Mouse (Mus musculus) cortical plate, adult 2 months (tissue): Measurements from ENCODE around the gene Mgme1. TPM values are rescaled to one million over a fixed set of nuclear protein-coding genes. Genes with fewer than 3 reads are reported as not detected.

Source experiments
- H3K27ac ChIP-seq: fragments of 200-500 bp; 2 replicates; pipeline ENCODE4 v1.5.1; 2012; ENCODE audit warnings: low read length, control low read depth, inconsistent platforms; ENCODE audit not compliant: insufficient read depth
- H3K4me1 ChIP-seq: fragments of 200-500 bp; 2 replicates; pipeline ENCODE4 v1.6.1; 2011; ENCODE audit warnings: low read length; ENCODE audit not compliant: control insufficient read depth, insufficient read depth
- H3K4me3 ChIP-seq: fragments of 200-500 bp; 2 replicates; pipeline ENCODE4 v1.5.1; 2011; ENCODE audit warnings: mild to moderate bottlenecking, low read length, control low read depth; ENCODE audit not compliant: insufficient read depth
- CTCF ChIP-seq: fragments of 200-500 bp; IDR thresholded peaks from 2 replicates; pipeline ENCODE4 v1.5.1; 2011; ENCODE audit warnings: mild to moderate bottlenecking, control low read depth, low read length; ENCODE audit not compliant: insufficient read depth; ENCODE audit errors: extremely low read depth
- POLR2A ChIP-seq: fragments of 200-500 bp; IDR thresholded peaks from 2 replicates; pipeline ENCODE4 v1.6.1; 2011; ENCODE audit warnings: mild to moderate bottlenecking, low read length, control low read depth; ENCODE audit not compliant: insufficient read depth; ENCODE audit errors: extremely low read depth
- polyA plus RNA-seq: library from polyadenylated mRNA; depleted of rRNA; stranded (reverse); fragments of >200 nt; gene quantifications from 2 replicates; pipeline ENCODE4 v1.2.3, GENCODE M21; 2012; rRNA removed

Mgme1 gene
- polyA plus RNA-seq: 5.6 and 5.9 TPM in 2 replicates

GRCm38 (mm10) chr2:144270507-144271420, at the start of gene Mgme1, which contains the start of gene Snx5:
Gene Mgme1, plus strand, starts transcription at chr2:144270663.
Gene Snx5, minus strand, starts transcription at chr2:144270906.
- Histone ChIP-seq H3K27ac (peak within 1 kb of the TSS; percentile 99), H3K4me1 (0 out of 2 replicates have a peak, but pooled peaks cover 2% of the 10 kb centered on the region), H3K4me3 (peak within 1 kb of the TSS; percentile 72)
- TF ChIP-seq CTCF: no peak
- peak; percentile 53; the same call in 1 of the 2 replicates for TF ChIP-seq POLR2A

GRCm38 (mm10) chr2:144224351-144224750, 46.1 kb upstream of the Mgme1 start:
- H3K27ac ChIP-seq: no peak overlapping the region

DNA sequence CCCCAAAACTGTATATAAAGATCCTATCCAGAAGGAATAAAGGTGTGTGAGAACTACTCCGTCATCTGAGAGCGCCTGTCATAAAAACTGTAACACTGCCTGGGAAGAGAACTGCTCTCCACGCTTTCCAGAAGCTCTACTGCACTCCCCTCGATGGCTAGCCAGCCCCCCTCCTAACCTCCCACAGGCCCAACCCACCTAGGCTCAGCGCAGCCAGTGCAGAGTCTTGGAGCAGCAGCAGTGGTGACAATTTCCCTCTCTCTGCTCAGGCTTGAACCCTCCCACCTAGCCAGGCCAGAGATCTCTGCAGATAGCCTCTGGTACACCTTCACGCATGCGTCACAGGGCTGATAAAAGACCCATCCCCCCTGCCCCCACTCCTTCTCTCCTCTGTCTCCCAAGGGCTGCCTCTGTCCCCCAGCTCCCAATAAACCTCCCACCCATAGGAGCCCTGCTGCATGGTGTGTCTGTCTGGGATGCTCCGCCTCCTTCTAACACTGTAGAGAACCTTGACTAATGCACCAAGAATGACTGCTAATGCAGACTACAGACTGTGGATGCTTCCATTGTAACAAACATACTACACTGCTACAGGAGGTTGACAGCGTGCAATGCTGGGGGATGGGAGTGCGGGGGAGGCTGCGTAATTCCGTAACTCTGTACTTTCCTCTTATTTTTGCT, 43.4 kb upstream of the Mgme1 start:
- Histone ChIP-seq H3K27ac (no peak overlapping the region), H3K4me3 (no peak overlapping the region), H3K4me1 (no peaks in the 10 kb centered on the region)
- TF ChIP-seq CTCF: no peak
- TF ChIP-seq POLR2A: no peak

More at GRCm38 (mm10) chr2:144224351-144224750, 46.1 kb upstream of the Mgme1 start:
- H3K4me3 ChIP-seq: no peak overlapping the region
- TF ChIP-seq POLR2A (no peak), CTCF (no peak)
- H3K4me1 ChIP-seq: no peaks in the 10 kb centered on the region

GRCm38 (mm10) chr2:144228521-144229346, 41.7 kb upstream of the Mgme1 start:
- no peak for TF ChIP-seq POLR2A
- TF ChIP-seq CTCF: no peak
- Histone ChIP-seq H3K27ac (no peak overlapping the region), H3K4me3 (no peak overlapping the region), H3K4me1 (no peaks in the 10 kb centered on the region)

DNA sequence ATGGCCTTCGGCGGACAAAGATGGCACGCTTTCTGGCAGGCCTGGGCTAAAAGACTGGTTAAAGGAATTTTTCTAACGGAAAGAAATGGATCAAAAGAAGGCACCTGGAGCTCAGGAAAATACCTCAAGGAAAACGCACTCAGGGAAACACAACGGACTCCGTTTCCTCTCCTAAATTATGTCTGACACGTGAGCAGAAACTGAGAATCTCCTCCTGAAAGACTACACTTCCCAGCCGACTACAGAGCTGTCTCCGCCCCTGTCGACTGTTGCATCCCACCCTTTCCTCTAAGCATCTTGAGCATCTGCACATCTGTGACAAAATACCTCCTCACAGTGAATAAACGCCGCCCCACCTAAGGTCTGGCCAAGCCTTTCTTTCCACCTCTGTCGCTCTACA, 40.8 kb upstream of the Mgme1 start:
- no peak for TF ChIP-seq POLR2A
- TF ChIP-seq CTCF: no peak

GRCm38 (mm10) chr2:144230498-144230897, 40.0 kb upstream of the Mgme1 start:
- Histone ChIP-seq H3K4me1 (no peaks in the 10 kb centered on the region), H3K4me3 (no peak overlapping the region), H3K27ac (no peak overlapping the region)
- TF ChIP-seq POLR2A (no peak), CTCF (no peak)

More for the DNA sequence above, 40.8 kb upstream of the Mgme1 start:
- H3K4me1 ChIP-seq: no peaks in the 10 kb centered on the region
- no peak overlapping the region for H3K4me3 ChIP-seq
- H3K27ac ChIP-seq: no peak overlapping the region

DNA sequence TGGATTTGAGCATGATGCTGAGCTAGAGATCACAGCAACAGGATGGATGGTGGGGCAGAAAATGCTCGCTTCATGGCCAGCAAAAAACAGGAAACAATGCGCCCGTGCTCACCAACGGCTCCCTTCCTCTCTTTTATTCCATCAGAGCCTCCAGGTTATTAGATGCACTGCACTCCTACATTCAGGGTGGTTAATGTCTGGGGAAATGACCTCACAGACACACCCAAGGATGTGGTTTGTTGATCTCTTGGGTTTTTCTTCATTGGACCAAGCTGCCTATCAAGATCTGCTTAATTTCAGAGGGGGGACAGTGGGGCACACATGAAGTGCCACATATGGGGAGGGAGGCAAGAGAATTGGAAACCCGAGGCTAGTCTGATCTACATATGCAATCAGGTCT, 39.3 kb upstream of the Mgme1 start:
- no peak overlapping the region for H3K4me3 ChIP-seq
- TF ChIP-seq POLR2A (no peak), CTCF (no peak)
- no peaks in the 10 kb centered on the region for H3K4me1 ChIP-seq
- H3K27ac ChIP-seq: no peak overlapping the region

DNA sequence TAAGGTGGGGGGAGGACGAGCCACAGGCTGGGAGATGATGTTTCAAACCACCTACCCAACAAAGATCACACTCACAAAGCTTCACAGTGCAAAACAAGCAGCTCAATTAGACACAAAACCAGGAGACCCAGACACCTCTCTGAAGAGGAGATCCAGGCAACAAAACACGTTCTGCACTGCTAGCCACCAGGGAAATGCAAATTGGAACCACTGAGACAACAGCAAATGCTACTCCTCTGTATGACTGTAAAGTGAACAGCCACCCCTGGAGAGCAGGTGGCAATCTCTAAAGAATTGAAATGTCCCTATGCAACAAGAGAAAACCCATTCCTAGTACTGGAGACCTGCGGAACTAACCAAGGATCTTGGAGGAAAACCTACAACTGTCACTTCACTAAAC, 36.9 kb upstream of the Mgme1 start:
- no peak for TF ChIP-seq POLR2A
- TF ChIP-seq CTCF: no peak
- Histone ChIP-seq H3K27ac (no peak overlapping the region), H3K4me1 (no peaks in the 10 kb centered on the region), H3K4me3 (no peak overlapping the region)

- Histone ChIP-seq H3K27ac (no peak overlapping the region), H3K4me3 (no peak overlapping the region)
- TF ChIP-seq POLR2A (no peak), CTCF (no peak)
Observed at GRCm38 (mm10) chr2:144235776-144236175, 34.7 kb upstream of the Mgme1 start.

More at GRCm38 (mm10) chr2:144235776-144236175, 34.7 kb upstream of the Mgme1 start:
- no peaks in the 10 kb centered on the region for H3K4me1 ChIP-seq
